Mouse (Mus musculus) limb, embryonic 15.5 days (tissue): ENCODE measurements around the gene Pde8a. TPM values are rescaled to one million over a fixed set of nuclear protein-coding genes. Genes with fewer than 3 reads are reported as not detected.

Experiments used
- ATAC-seq: fragments of 200-750 bp; cut with Nextera tagmentation; 2 replicates; pipeline ENCODE4 v1.8.0; 2017; ENCODE audit warnings: low read depth, moderate TSS enrichment; ENCODE audit not compliant: insufficient number of reproducible peaks, low FRiP score, low TSS enrichment
- H3K27ac ChIP-seq: fragments of 300-500 bp; sonication (generic); 2 replicates; pipeline ENCODE4 v1.5.1; 2015; ENCODE audit warnings: moderate library complexity, mild to moderate bottlenecking, inconsistent platforms
- H3K27me3 ChIP-seq: fragments of 300-500 bp; sonication (generic); 2 replicates; pipeline ENCODE4 v1.6.1; 2015; ENCODE audit warnings: inconsistent platforms
- H3K36me3 ChIP-seq: fragments of 300-500 bp; sonication (generic); 2 replicates; pipeline ENCODE4 v1.6.1; 2015; ENCODE audit warnings: inconsistent platforms
- H3K4me1 ChIP-seq: fragments of 300-500 bp; sonication (generic); 2 replicates; pipeline ENCODE4 v1.6.1; 2015; ENCODE audit warnings: inconsistent platforms
- H3K4me2 ChIP-seq: fragments of 300-500 bp; sonication (generic); 2 replicates; pipeline ENCODE4 v1.6.1; 2015; ENCODE audit warnings: mild to moderate bottlenecking, inconsistent platforms
- H3K4me3 ChIP-seq: fragments of 300-500 bp; sonication (generic); 2 replicates; pipeline ENCODE4 v1.5.1; 2015; ENCODE audit warnings: mild to moderate bottlenecking, inconsistent platforms
- H3K9ac ChIP-seq: fragments of 300-500 bp; sonication (generic); 2 replicates; pipeline ENCODE4 v1.6.1; 2015; ENCODE audit warnings: inconsistent platforms
- H3K9me3 ChIP-seq: fragments of 300-500 bp; sonication (generic); 2 replicates; pipeline ENCODE4 v1.6.1; 2016; ENCODE audit warnings: inconsistent platforms
- WGBS: fragments of 180-500 bp; shearing (Covaris S2); methylation state at CpG from one replicate; pipeline ENCODE4 v1.1.7; 2015; 5-methylcytosine and 5-hydroxymethylcytosine counted together
- polyA plus RNA-seq: library from polyadenylated mRNA; unstranded; fragments of >200 nt; fragmentation: Nextera tagmentation; extraction: Ambion mirVana; gene quantifications from 2 replicates; pipeline ENCODE4 v1.2.1, GENCODE M21; 2015

Pde8a gene
- polyA plus RNA-seq, 1 experiment from 2014 or later = 5.1 TPM

DNA sequence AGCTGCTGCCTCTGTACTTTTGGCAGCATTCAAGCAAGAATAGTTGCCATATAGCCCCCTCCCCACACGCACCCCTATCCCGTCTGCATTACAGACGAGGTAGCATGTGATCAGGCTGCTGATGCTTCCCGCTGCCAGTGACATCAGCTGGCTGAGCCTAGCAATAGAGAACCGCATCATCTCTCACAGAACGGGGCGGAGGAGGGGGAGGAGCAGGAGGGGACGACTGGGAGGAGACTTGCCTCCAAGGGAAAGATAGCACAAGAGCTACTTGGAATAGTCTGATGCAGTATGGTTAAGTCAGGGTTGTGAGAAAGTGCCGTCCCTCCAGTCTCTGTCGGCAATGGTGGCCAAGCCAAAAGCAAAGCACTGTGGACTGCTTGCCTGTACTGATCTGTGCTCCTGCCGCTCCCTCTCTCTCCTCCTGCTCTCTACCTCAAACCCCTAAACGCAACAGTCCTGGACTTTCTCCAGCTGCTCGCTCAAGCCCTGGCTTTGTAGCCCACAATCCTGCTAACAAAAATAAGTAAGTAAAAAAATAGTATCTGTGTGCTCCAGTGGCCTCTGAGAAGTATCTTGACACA lies 159.0 kb downstream of the Pde8a start:
- H3K4me1 ChIP-seq = peaks cover 7% of the 10 kb centered on the region
- H3K9ac ChIP-seq = no peak overlapping the region; the same call in 1 of the 2 replicates
- peak overlapping the region; percentile 30 for H3K4me2 ChIP-seq
- ATAC-seq = 0 out of 2 replicates have a peak, but pooled peaks have one; percentile 44
- no peaks in the 10 kb centered on the region for H3K36me3 ChIP-seq
- peaks cover 6% of the 10 kb centered on the region; the same call in 1 of the 2 replicates for H3K27me3 ChIP-seq
- H3K27ac ChIP-seq = no peak overlapping the region
- H3K4me3 ChIP-seq = peak overlapping the region; percentile 9; the same call in 1 of the 2 replicates
- no peaks in the 10 kb centered on the region for H3K9me3 ChIP-seq
- WGBS = 6% methylated on average over 13 of the region's 13 CpGs

DNA sequence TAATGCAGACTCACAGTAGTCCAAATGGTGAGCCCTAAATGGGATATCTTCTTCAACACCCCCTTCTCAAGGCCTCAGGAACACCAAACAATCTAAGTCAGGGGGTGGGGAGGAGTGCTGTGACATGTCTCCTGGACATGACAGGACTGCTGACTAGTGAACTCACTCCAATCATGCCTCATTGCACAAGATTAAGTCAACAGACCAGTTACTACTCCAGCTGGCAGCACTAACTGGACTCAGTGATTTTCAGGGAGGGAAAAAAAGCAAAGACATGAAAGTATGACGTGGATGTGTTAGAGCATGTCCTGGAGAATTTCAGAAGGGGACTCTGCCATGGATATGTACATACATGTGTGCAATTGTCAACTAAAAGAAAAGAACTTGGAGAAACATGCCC lies 166.0 kb downstream of the Pde8a start:
- WGBS = 75% methylated on average over 1 of the region's 1 CpGs
- no peak overlapping the region for H3K27ac ChIP-seq
- H3K4me1 ChIP-seq = no peaks in the 10 kb centered on the region
- H3K9ac ChIP-seq = no peak overlapping the region
- H3K4me2 ChIP-seq = no peak overlapping the region
- no peak overlapping the region for H3K4me3 ChIP-seq
- no peaks in the 10 kb centered on the region for H3K27me3 ChIP-seq
- no peaks in the 10 kb centered on the region for H3K9me3 ChIP-seq
- H3K36me3 ChIP-seq = no peaks in the 10 kb centered on the region
- ATAC-seq = no peak

Other genes with a start within 250 kb of the Pde8a start
- gene Zfp592, start 219.9 kb upstream of the Pde8a start, polyA plus RNA-seq = 11.8 and 15.6 TPM in 2 replicates
- 2.2 and 5.9 TPM in 2 replicates for gene Alpk3, start 156.0 kb upstream of the Pde8a start, polyA plus RNA-seq
- gene Slc28a1, start 98.8 kb upstream of the Pde8a start, polyA plus RNA-seq = 0.06 and 0.15 TPM in 2 replicates
- gene Rps17, start 131.7 kb downstream of the Pde8a start, polyA plus RNA-seq = 1,077 and 1,280 TPM in 2 replicates
- 0.56 and 0.68 TPM in 2 replicates for gene Cpeb1, start 241.9 kb downstream of the Pde8a start, polyA plus RNA-seq